Mouse (Mus musculus): ENCODE data around the gene Tln2. TPM values are rescaled to one million over a fixed set of nuclear protein-coding genes. Genes with fewer than 3 reads are reported as not detected.

Tln2 gene
- polyA plus RNA-seq, 1 experiment from 2014 or later, result 30.8 TPM

GRCm38 (mm10) chr9:67509510-67509909, 50.0 kb downstream of the Tln2 start:
- POLR2A ChIA-PET, result no interaction called here
- CTCF ChIA-PET, result interaction anchor here (1.0 kb wide), 1 partner anchor 28 kb away, joined by 3 read pairs; no protein-coding TSS in a partner anchor
- H3K27me3 ChIP-seq, result no peaks in the 10 kb centered on the region
- TF ChIP-seq CTCF (IDR thresholded peaks at IDR 0.05), result no peak
- in situ Hi-C loops (cut with MboI; ENCODE audit: low pct_unique_long_range_greater_than_20kb), result no loop called here
- DNase-seq (ENCODE audit: low read depth, low spot score), result no peak
- no peak for ATAC-seq

- DNase-seq (ENCODE audit: low read depth, low spot score), result no peak
- in situ Hi-C loops (cut with MboI; ENCODE audit: low pct_unique_long_range_greater_than_20kb), result no loop called here
- no peak for TF ChIP-seq CTCF (IDR thresholded peaks at IDR 0.05)
- ATAC-seq, result no peak
- no peaks in the 10 kb centered on the region for H3K27me3 ChIP-seq
- ChIA-PET CTCF (no interaction called here), POLR2A (no interaction called here)
Observed at GRCm38 (mm10) chr9:67504669-67505260, 54.7 kb downstream of the Tln2 start.

- POLR2A ChIA-PET, result no interaction called here
- in situ Hi-C loops (cut with MboI; ENCODE audit: low pct_unique_long_range_greater_than_20kb), result no loop called here
- H3K27me3 ChIP-seq, result no peaks in the 10 kb centered on the region
- TF ChIP-seq CTCF (IDR thresholded peaks at IDR 0.05), result no peak
- CTCF ChIA-PET, result no interaction called here
- ATAC-seq, result no peak
- DNase-seq (ENCODE audit: low read depth, low spot score), result no peak
Observed at GRCm38 (mm10) chr9:67501801-67502200, 57.7 kb downstream of the Tln2 start.

GRCm38 (mm10) chr9:67496368-67496767, 63.1 kb downstream of the Tln2 start:
- TF ChIP-seq CTCF (IDR thresholded peaks at IDR 0.05), result no peak
- DNase-seq (ENCODE audit: low read depth, low spot score), result no peak
- ChIA-PET POLR2A (interaction anchor here (1.0 kb wide), 1 partner anchor 137 kb away, joined by 3 read pairs; no protein-coding TSS in a partner anchor), CTCF (interaction anchor here (1.5 kb wide), 1 partner anchor 19 kb away, joined by 4 read pairs; no protein-coding TSS in a partner anchor)
- in situ Hi-C loops (cut with MboI; ENCODE audit: low pct_unique_long_range_greater_than_20kb), result no loop called here
- ATAC-seq, result no peak
- H3K27me3 ChIP-seq, result no peaks in the 10 kb centered on the region

GRCm38 (mm10) chr9:67495350-67495749, 64.2 kb downstream of the Tln2 start:
- no peaks in the 10 kb centered on the region for H3K27me3 ChIP-seq
- ChIA-PET POLR2A (interaction anchor here (0.6 kb wide), 1 partner anchor 32 kb away, joined by 3 read pairs; no protein-coding TSS in a partner anchor), CTCF (no interaction called here)
- ATAC-seq (no peak), DNase-seq (ENCODE audit: low read depth, low spot score) (no peak)
- in situ Hi-C loops (cut with MboI; ENCODE audit: low pct_unique_long_range_greater_than_20kb), result no loop called here
- no peak for TF ChIP-seq CTCF (IDR thresholded peaks at IDR 0.05)

- CTCF ChIA-PET, result interaction anchor here (1.4 kb wide), 1 partner anchor 16 kb away, joined by 3 read pairs; no protein-coding TSS in a partner anchor
- no peaks in the 10 kb centered on the region for H3K27me3 ChIP-seq
- ATAC-seq, result no peak
- POLR2A ChIA-PET, result no interaction called here
- TF ChIP-seq CTCF (IDR thresholded peaks at IDR 0.05), result no peak
- in situ Hi-C loops (cut with MboI; ENCODE audit: low pct_unique_long_range_greater_than_20kb), result no loop called here
- DNase-seq (ENCODE audit: low read depth, low spot score), result peak; percentile 56
Observed at GRCm38 (mm10) chr9:67493876-67494552, 65.5 kb downstream of the Tln2 start.

GRCm38 (mm10) chr9:67489370-67489769, 70.1 kb downstream of the Tln2 start:
- no peak for TF ChIP-seq CTCF (IDR thresholded peaks at IDR 0.05)
- ChIA-PET POLR2A (no interaction called here), CTCF (no interaction called here)
- in situ Hi-C loops (cut with MboI; ENCODE audit: low pct_unique_long_range_greater_than_20kb), result no loop called here
- no peak for ATAC-seq
- DNase-seq (ENCODE audit: low read depth, low spot score), result no peak
- H3K27me3 ChIP-seq, result no peaks in the 10 kb centered on the region

GRCm38 (mm10) chr9:67486621-67487020, 72.9 kb downstream of the Tln2 start:
- ATAC-seq (no peak), DNase-seq (ENCODE audit: low read depth, low spot score) (no peak)
- ChIA-PET POLR2A (no interaction called here), CTCF (interaction anchor here (1.3 kb wide), 1 partner anchor 62 kb away, joined by 3 read pairs; no protein-coding TSS in a partner anchor)
- H3K27me3 ChIP-seq, result no peaks in the 10 kb centered on the region
- TF ChIP-seq CTCF (IDR thresholded peaks at IDR 0.05), result no peak
- in situ Hi-C loops (cut with MboI; ENCODE audit: low pct_unique_long_range_greater_than_20kb), result no loop called here

GRCm38 (mm10) chr9:67485169-67486072, 74.1 kb downstream of the Tln2 start:
- no peaks in the 10 kb centered on the region for H3K27me3 ChIP-seq
- TF ChIP-seq CTCF (IDR thresholded peaks at IDR 0.05), result no peak
- POLR2A ChIA-PET, result no interaction called here
- no peak for ATAC-seq
- in situ Hi-C loops (cut with MboI; ENCODE audit: low pct_unique_long_range_greater_than_20kb), result no loop called here
- CTCF ChIA-PET, result interaction anchor here (1.3 kb wide), 1 partner anchor 63 kb away, joined by 3 read pairs; no protein-coding TSS in a partner anchor
- DNase-seq (ENCODE audit: low read depth, low spot score), result no peak

GRCm38 (mm10) chr9:67482277-67482676, 77.2 kb downstream of the Tln2 start:
- DNase-seq (ENCODE audit: low read depth, low spot score), result no peak
- ChIA-PET POLR2A (interaction anchor here (0.6 to 0.9 kb wide), 2 partner anchors 88 to 102 kb away, joined by 3 to 4 read pairs; no protein-coding TSS in a partner anchor), CTCF (interaction anchor here (0.8 to 1.5 kb wide), 3 partner anchors 9 to 27 kb away, joined by 3 to 4 read pairs (median 3); no protein-coding TSS in a partner anchor)
- in situ Hi-C loops (cut with MboI; ENCODE audit: low pct_unique_long_range_greater_than_20kb), result no loop called here
- no peak for ATAC-seq
- no peaks in the 10 kb centered on the region for H3K27me3 ChIP-seq
- no peak for TF ChIP-seq CTCF (IDR thresholded peaks at IDR 0.05)

All from Patski (cell line).